Mouse (Mus musculus): ENCODE measurements around the gene Clcn1. TPM values are rescaled to one million over a fixed set of nuclear protein-coding genes. Genes with fewer than 3 reads are reported as not detected.

Gene Clcn1
- polyA plus RNA-seq, 2 experiments from 2014 or later = not detected

- no peak for ATAC-seq
These were observed 23.4 kb downstream of the Clcn1 start for GRCm38 (mm10) chr6:42309816-42310378.

GRCm38 (mm10) chr6:42310427-42311053, 24.1 kb downstream of the Clcn1 start:
- ATAC-seq = no peak

- ATAC-seq = no peak
These were observed 31.8 kb downstream of the Clcn1 start for GRCm38 (mm10) chr6:42318293-42318692.

GRCm38 (mm10) chr6:42323371-42324066, 37.0 kb downstream of the Clcn1 start:
- ATAC-seq = no peak

GRCm38 (mm10) chr6:42324067-42324481, 37.6 kb downstream of the Clcn1 start:
- ATAC-seq = peak; percentile 27

- peak; percentile 61 for ATAC-seq
These were observed 38.2 kb downstream of the Clcn1 start, which contains the start of gene Fam131b for GRCm38 (mm10) chr6:42324482-42325267. TSS of gene Fam131b (minus strand) at chr6:42324643.

- ATAC-seq = peak; percentile 86
These were observed 38.8 kb downstream of the Clcn1 start for GRCm38 (mm10) chr6:42325268-42325609.

- ATAC-seq = no peak
These were observed 40.0 kb downstream of the Clcn1 start for GRCm38 (mm10) chr6:42326509-42326908.

- ATAC-seq = no peak
These were observed 42.3 kb downstream of the Clcn1 start for GRCm38 (mm10) chr6:42328757-42329156.

GRCm38 (mm10) chr6:42330216-42330615, 43.7 kb downstream of the Clcn1 start:
- no peak for ATAC-seq

GRCm38 (mm10) chr6:42330946-42331345, 44.5 kb downstream of the Clcn1 start:
- ATAC-seq = no peak

- ATAC-seq = no peak
These were observed 52.7 kb downstream of the Clcn1 start for GRCm38 (mm10) chr6:42339189-42339588.

- no peak for ATAC-seq
These were observed 53.5 kb downstream of the Clcn1 start for GRCm38 (mm10) chr6:42339981-42340380.

- ATAC-seq = no peak
These were observed 55.7 kb downstream of the Clcn1 start for GRCm38 (mm10) chr6:42342171-42342570.

- peak; percentile 89 for ATAC-seq
These were observed 57.1 kb downstream of the Clcn1 start for GRCm38 (mm10) chr6:42343361-42344120.

- no peak for ATAC-seq
These were observed 57.8 kb downstream of the Clcn1 start for GRCm38 (mm10) chr6:42344255-42344654.

- no peak for ATAC-seq
These were observed 62.0 kb downstream of the Clcn1 start for GRCm38 (mm10) chr6:42348281-42349005.

- peak; percentile 62 for ATAC-seq
These were observed 62.5 kb downstream of the Clcn1 start for GRCm38 (mm10) chr6:42349006-42349425.

GRCm38 (mm10) chr6:42349426-42350020, 63.0 kb downstream of the Clcn1 start, which contains the start of gene Zyx:
TSS of gene Zyx (plus strand) at chr6:42349630.
- peak; percentile 74 for ATAC-seq

- ATAC-seq = peak; percentile 4
These were observed 63.8 kb downstream of the Clcn1 start for GRCm38 (mm10) chr6:42350021-42350967.
